Mouse (Mus musculus): ENCODE results near the gene Kcnma1. TPM values are rescaled to one million over a fixed set of nuclear protein-coding genes. Genes with fewer than 3 reads are reported as not detected.

Kcnma1 gene
- total RNA-seq, 2 experiments from 2014 or later = 131 to 138 TPM

- DNase-seq (ENCODE audit: low spot score in 2 of 2) = no peak
These were observed 404.2 kb downstream of the Kcnma1 start for GRCm38 (mm10) chr14:23610054-23610453.

- DNase-seq (ENCODE audit: low spot score in 2 of 2) = no peak
These were observed 408.6 kb downstream of the Kcnma1 start for GRCm38 (mm10) chr14:23605740-23606139.

- DNase-seq (ENCODE audit: low spot score in 2 of 2) = no peak
These were observed 411.4 kb downstream of the Kcnma1 start for GRCm38 (mm10) chr14:23602937-23603336.

- no peak for DNase-seq (ENCODE audit: low spot score in 2 of 2)
These were observed 412.2 kb downstream of the Kcnma1 start for GRCm38 (mm10) chr14:23602054-23602453.

GRCm38 (mm10) chr14:23594629-23595028, 419.7 kb downstream of the Kcnma1 start:
- no peak for DNase-seq (ENCODE audit: low spot score in 2 of 2)

- DNase-seq (ENCODE audit: low spot score in 2 of 2) = no peak
These were observed 421.4 kb downstream of the Kcnma1 start for GRCm38 (mm10) chr14:23592826-23593447.

GRCm38 (mm10) chr14:23589744-23590481, 424.4 kb downstream of the Kcnma1 start:
- no peak for DNase-seq (ENCODE audit: low spot score in 2 of 2)

GRCm38 (mm10) chr14:23587451-23587850, 426.8 kb downstream of the Kcnma1 start:
- DNase-seq (ENCODE audit: low spot score in 2 of 2) = peak in 1 of 2 experiments; percentile 52

GRCm38 (mm10) chr14:23583235-23583634, 431.1 kb downstream of the Kcnma1 start:
- peak; percentile 61 to 86 for DNase-seq (ENCODE audit: low spot score in 2 of 2)

GRCm38 (mm10) chr14:23581282-23581681, 433.0 kb downstream of the Kcnma1 start:
- no peak for DNase-seq (ENCODE audit: low spot score in 2 of 2)

GRCm38 (mm10) chr14:23575951-23576350, 438.3 kb downstream of the Kcnma1 start:
- peak; percentile 29 to 54 for DNase-seq (ENCODE audit: low spot score in 2 of 2)

- no peak for DNase-seq (ENCODE audit: low spot score in 2 of 2)
These were observed 440.2 kb downstream of the Kcnma1 start for GRCm38 (mm10) chr14:23574136-23574535.

GRCm38 (mm10) chr14:23573385-23573784, 440.9 kb downstream of the Kcnma1 start:
- DNase-seq (ENCODE audit: low spot score in 2 of 2) = no peak

- no peak for DNase-seq (ENCODE audit: low spot score in 2 of 2)
These were observed 441.5 kb downstream of the Kcnma1 start for GRCm38 (mm10) chr14:23572778-23573177.

GRCm38 (mm10) chr14:23570251-23570650, 444.0 kb downstream of the Kcnma1 start:
- DNase-seq (ENCODE audit: low spot score in 2 of 2) = no peak

- DNase-seq (ENCODE audit: low spot score in 2 of 2) = no peak
These were observed 448.4 kb downstream of the Kcnma1 start for GRCm38 (mm10) chr14:23565931-23566330.

- no peak for DNase-seq (ENCODE audit: low spot score in 2 of 2)
These were observed 449.8 kb downstream of the Kcnma1 start for GRCm38 (mm10) chr14:23564474-23564873.

GRCm38 (mm10) chr14:23563180-23563579, 451.1 kb downstream of the Kcnma1 start:
- no peak for DNase-seq (ENCODE audit: low spot score in 2 of 2)

GRCm38 (mm10) chr14:23555647-23556046, 458.6 kb downstream of the Kcnma1 start:
- no peak for DNase-seq (ENCODE audit: low spot score in 2 of 2)

- no peak for DNase-seq (ENCODE audit: low spot score in 2 of 2)
These were observed 461.9 kb downstream of the Kcnma1 start for GRCm38 (mm10) chr14:23552252-23552974.

GRCm38 (mm10) chr14:23550467-23550866, 463.8 kb downstream of the Kcnma1 start:
- DNase-seq (ENCODE audit: low spot score in 2 of 2) = no peak

- no peak for DNase-seq (ENCODE audit: low spot score in 2 of 2)
These were observed 472.2 kb downstream of the Kcnma1 start for GRCm38 (mm10) chr14:23542131-23542530.
